Mouse (Mus musculus) heart, embryonic 15.5 days (tissue): ENCODE results near the gene Prdm16. TPM values are rescaled to one million over a fixed set of nuclear protein-coding genes. Genes with fewer than 3 reads are reported as not detected.

Experiments
- ATAC-seq: fragments of 200-750 bp; cut with Nextera tagmentation; replicated peaks from 2 replicates; pipeline ENCODE4 v1.8.0; 2017; ENCODE audit warnings: low read depth, moderate TSS enrichment; ENCODE audit not compliant: insufficient number of reproducible peaks, insufficient read depth, low FRiP score
- H3K27ac ChIP-seq: fragments of 300-500 bp; sonication (generic); 2 replicates; pipeline ENCODE4 v1.5.1; 2015; ENCODE audit warnings: mild to moderate bottlenecking, inconsistent platforms
- H3K27me3 ChIP-seq: fragments of 300-500 bp; sonication (generic); 2 replicates; pipeline ENCODE4 v1.6.1; 2015; ENCODE audit warnings: inconsistent platforms
- H3K36me3 ChIP-seq: fragments of 300-500 bp; sonication (generic); 2 replicates; pipeline ENCODE4 v1.6.1; 2015; ENCODE audit warnings: mild to moderate bottlenecking, inconsistent platforms
- H3K4me1 ChIP-seq: fragments of 300-500 bp; sonication (generic); replicated peaks from 2 replicates; pipeline ENCODE4 v1.6.1; 2015; ENCODE audit warnings: inconsistent platforms
- H3K4me2 ChIP-seq: fragments of 300-500 bp; sonication (generic); 2 replicates; pipeline ENCODE4 v1.6.1; 2015; ENCODE audit warnings: inconsistent platforms, mild to moderate bottlenecking, moderate library complexity
- H3K4me3 ChIP-seq: fragments of 300-500 bp; sonication (generic); 2 replicates; pipeline ENCODE4 v1.5.1; 2015; ENCODE audit warnings: mild to moderate bottlenecking, inconsistent platforms
- H3K9ac ChIP-seq: fragments of 300-500 bp; sonication (generic); 2 replicates; pipeline ENCODE4 v1.6.1; 2015; ENCODE audit warnings: mild to moderate bottlenecking, inconsistent platforms
- H3K9me3 ChIP-seq: fragments of 300-500 bp; sonication (generic); replicated peaks from 2 replicates; pipeline ENCODE4 v1.6.1; 2016; ENCODE audit warnings: inconsistent platforms
- WGBS: fragments of 180-500 bp; shearing (Covaris S2); methylation state at CpG from one replicate; pipeline ENCODE4 v1.1.7; 2015; ENCODE audit warnings: mixed read lengths; 5-methylcytosine and 5-hydroxymethylcytosine counted together
- polyA plus RNA-seq: library from polyadenylated mRNA; unstranded; fragments of >200 nt; fragmentation: Nextera tagmentation; extraction: Ambion mirVana; gene quantifications from 2 replicates; pipeline ENCODE4 v1.2.1, GENCODE M21; 2015

Prdm16 gene
- polyA plus RNA-seq, 1 experiment from 2014 or later, result 20.9 TPM

DNA sequence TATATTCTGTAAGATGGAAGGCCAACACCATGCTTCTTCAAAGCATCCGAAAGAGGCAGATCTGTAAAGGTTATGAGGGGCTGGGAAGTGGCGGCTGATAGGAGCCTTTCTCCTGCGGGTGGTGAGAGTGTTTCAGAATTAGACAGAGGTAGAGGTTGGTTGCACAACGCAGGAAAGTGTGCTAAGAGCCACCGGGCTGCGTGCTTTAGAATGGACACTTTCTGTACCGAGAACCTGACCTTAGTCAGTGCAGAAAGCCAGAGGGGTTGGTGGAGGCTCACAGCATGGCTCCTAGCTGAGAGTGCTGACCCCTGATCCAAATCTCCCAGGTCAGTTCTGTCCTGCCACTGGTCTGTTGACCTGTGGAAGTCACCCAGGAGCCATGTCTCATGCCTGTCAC is 106.3 kb downstream of the Prdm16 start:
- no peaks in the 10 kb centered on the region for H3K36me3 ChIP-seq
- no peak overlapping the region for H3K4me2 ChIP-seq
- H3K9me3 ChIP-seq, result no peaks in the 10 kb centered on the region
- no peaks in the 10 kb centered on the region for H3K27me3 ChIP-seq
- no peak overlapping the region for H3K9ac ChIP-seq
- H3K27ac ChIP-seq, result no peak overlapping the region
- no peak overlapping the region for H3K4me3 ChIP-seq
- WGBS, result 59% methylated on average over 7 of the region's 7 CpGs
- no peak for ATAC-seq
- peaks cover 45% of the 10 kb centered on the region for H3K4me1 ChIP-seq

DNA sequence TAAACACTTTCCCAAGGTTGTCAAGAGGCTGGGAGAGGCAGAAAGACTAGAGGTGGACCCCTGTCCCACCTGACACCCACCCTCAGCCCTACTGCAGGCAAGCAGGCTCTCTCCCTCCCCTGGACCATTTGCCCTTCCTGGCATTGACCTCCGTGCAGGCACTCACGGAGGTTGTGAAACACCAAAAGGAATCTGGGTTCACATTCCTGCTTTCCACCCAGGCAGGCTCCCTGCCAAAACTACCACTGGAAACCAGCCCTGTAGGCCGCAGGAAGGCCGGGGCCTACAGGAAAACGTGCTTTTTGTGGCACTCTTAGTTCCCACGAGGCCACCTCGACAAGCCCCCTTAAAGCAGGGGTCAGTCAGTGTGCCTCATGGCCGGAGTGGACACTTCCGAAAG is 109.2 kb downstream of the Prdm16 start:
- WGBS, result 23% methylated on average over 9 of the region's 9 CpGs
- no peak overlapping the region for H3K9ac ChIP-seq

DNA sequence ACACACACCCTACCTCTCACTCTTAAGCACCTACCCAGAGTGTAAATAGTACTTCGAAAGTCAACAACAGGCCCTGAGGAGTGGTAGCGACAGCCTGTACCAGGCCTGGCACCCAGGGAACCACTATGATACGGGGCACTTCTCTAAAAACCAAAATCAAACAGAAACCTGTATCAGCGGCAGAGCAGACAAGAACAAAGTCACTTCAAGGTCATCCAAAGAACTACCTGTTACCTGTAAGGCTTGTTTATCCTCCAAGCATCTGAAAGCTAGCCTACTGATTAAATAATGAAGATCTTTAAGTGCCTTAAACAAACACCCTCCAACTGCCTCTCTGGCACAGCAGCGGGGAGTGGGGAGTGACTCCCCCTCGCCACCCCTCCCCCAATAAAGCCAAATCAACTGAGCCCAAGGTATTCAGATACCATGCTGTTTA is 110.3 kb downstream of the Prdm16 start:
- WGBS, result 79% methylated on average over 6 of the region's 6 CpGs
- peak overlapping the region; percentile 79; the same call in 1 of the 2 replicates for H3K27ac ChIP-seq
- no peak for ATAC-seq

More for the DNA sequence above, 109.2 kb downstream of the Prdm16 start:
- H3K36me3 ChIP-seq, result no peaks in the 10 kb centered on the region
- H3K4me3 ChIP-seq, result no peak overlapping the region
- ATAC-seq, result peak; percentile 44; the same call in 1 of the 2 replicates
- H3K4me1 ChIP-seq, result peaks cover 53% of the 10 kb centered on the region
- H3K27ac ChIP-seq, result peak overlapping the region; percentile 79
- H3K9me3 ChIP-seq, result no peaks in the 10 kb centered on the region
- H3K27me3 ChIP-seq, result no peaks in the 10 kb centered on the region
- no peak overlapping the region for H3K4me2 ChIP-seq

DNA sequence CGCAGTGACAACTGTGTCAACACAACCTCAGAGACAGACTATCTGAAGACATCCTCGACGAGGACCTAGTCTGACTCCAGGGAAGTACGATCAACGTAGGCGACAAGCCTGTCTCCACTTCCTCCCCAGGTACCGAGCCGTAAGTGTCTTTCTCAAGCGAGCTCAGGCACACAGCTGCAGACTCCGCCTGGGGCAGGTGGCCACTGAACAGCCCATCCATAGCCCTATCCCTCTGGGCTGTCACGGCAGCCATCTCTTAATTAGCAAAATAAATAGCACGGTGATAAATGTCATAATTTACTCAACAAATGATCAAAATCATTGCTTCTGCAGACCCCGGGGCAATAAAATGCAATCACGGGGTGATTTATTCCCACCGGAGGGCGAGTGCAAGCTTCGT is 112.8 kb downstream of the Prdm16 start:
- WGBS, result 62% methylated on average over 17 of the region's 17 CpGs
- Histone ChIP-seq H3K36me3 (no peaks in the 10 kb centered on the region), H3K4me3 (no peak overlapping the region), H3K27me3 (no peaks in the 10 kb centered on the region), H3K9ac (no peak overlapping the region), H3K27ac (no peak overlapping the region), H3K4me2 (no peak overlapping the region), H3K9me3 (no peaks in the 10 kb centered on the region), H3K4me1 (peaks cover 65% of the 10 kb centered on the region)
- no peak for ATAC-seq

More for the DNA sequence above, 110.3 kb downstream of the Prdm16 start:
- no peaks in the 10 kb centered on the region for H3K36me3 ChIP-seq
- no peak overlapping the region for H3K4me2 ChIP-seq
- H3K9me3 ChIP-seq, result no peaks in the 10 kb centered on the region
- no peak overlapping the region for H3K9ac ChIP-seq
- H3K4me1 ChIP-seq, result peaks cover 60% of the 10 kb centered on the region
- no peak overlapping the region for H3K4me3 ChIP-seq
- H3K27me3 ChIP-seq, result no peaks in the 10 kb centered on the region

DNA sequence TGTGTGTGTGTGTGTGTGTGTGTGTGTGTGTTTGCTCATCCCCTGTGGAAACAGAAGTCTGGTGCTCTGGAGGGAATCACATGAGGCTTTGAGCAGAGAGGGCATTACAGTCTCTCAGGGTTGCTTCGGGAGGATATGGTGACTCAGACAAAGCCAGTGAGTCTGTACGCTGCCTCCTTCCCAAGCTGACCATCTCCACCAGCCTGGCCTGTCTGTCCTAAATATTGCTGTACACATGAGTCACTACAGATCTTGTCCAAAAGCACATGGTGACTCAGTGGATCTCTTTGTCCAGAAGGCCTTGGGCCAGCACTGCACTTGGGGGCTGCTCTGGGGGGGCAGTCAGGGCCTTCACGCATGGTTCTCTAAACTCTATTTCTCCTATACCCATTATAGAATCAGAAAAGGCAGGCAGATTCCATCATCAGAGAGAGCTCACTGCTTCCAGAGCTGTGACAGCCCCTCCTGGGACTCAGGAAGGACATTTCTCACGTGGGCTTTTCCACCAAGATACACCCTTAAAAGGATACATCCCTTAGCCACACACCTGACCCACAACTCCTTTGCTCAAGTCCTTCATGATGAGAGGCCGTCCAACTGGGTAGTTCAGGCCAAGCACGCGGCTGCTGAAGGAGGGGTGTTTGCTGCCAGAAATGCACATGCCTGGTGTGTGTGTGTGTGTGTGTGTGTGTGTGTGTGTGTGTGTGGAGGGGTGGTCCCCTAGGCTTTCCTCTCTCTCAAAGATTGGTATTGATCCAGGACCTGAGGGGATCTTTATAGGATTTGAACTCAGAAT is 114.6 kb downstream of the Prdm16 start:
- 67% methylated on average over 7 of the region's 7 CpGs for WGBS
- Histone ChIP-seq H3K36me3 (no peaks in the 10 kb centered on the region), H3K9me3 (no peaks in the 10 kb centered on the region), H3K4me1 (peaks cover 58% of the 10 kb centered on the region), H3K27ac (peak overlapping the region; percentile 67), H3K27me3 (no peaks in the 10 kb centered on the region), H3K9ac (peak overlapping the region; percentile 26; the same call in 1 of the 2 replicates), H3K4me3 (no peak overlapping the region), H3K4me2 (no peak overlapping the region)
- ATAC-seq, result no peak

DNA sequence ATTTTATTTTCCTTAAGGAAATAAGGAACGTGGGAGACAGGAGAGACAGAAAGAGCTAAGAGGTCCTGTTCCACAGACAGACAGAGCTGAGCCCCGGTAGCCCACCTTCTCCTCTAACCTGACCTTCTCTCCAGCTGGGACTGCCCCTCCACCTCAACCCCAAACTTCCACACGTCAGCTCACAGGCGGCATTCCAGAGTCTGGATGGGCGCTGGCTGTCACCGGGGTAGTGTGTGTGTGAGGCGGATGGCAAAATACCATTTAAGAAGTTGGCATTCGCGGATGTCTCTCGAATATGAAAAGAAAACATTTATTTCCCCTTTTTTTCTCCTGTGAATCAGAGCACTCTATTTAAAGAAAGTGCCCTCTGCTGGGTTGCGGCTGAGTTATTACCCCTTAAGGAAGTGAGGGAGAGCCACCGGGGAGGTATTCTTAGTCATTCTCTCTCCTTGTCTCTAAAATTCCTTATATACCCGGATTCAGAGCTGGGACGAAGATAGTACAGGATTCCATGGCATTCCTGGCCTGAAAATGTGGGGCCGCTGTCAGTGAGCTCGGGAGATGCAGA is 117.1 kb downstream of the Prdm16 start:
- H3K9me3 ChIP-seq, result no peaks in the 10 kb centered on the region
- no peak overlapping the region for H3K4me3 ChIP-seq
- ATAC-seq, result no peak
- no peaks in the 10 kb centered on the region for H3K36me3 ChIP-seq
- H3K4me1 ChIP-seq, result peaks cover 60% of the 10 kb centered on the region
- WGBS, result 33% methylated on average over 16 of the region's 16 CpGs
- H3K4me2 ChIP-seq, result peak overlapping the region; percentile 18; the same call in 1 of the 2 replicates
- peak overlapping the region; percentile 29; the same call in 1 of the 2 replicates for H3K9ac ChIP-seq
- H3K27ac ChIP-seq, result peak overlapping the region; percentile 69
- no peaks in the 10 kb centered on the region for H3K27me3 ChIP-seq

DNA sequence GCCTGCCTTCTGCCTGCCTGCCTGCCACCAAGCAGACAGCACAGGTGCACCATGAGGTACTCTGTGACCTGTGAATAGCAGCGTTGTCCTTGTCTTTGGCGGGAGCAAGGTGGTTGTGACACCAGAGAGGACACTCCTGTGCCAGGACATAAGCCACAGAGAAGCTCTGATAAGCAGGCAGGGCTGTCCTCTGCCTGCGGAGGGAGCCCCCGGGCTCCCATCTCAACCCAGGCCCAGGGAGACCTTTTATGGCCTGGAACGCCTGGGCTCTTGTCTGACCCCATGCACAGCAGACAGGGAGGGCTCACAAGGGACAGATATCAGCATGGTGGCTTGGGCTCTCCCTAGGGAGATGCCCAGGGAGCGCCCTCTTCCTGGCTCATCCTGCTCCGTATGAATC is 118.7 kb downstream of the Prdm16 start:
- no peak overlapping the region for H3K9ac ChIP-seq
- H3K4me2 ChIP-seq, result no peak overlapping the region
- no peaks in the 10 kb centered on the region for H3K36me3 ChIP-seq
- no peak overlapping the region for H3K4me3 ChIP-seq
- no peak for ATAC-seq
- peaks cover 55% of the 10 kb centered on the region for H3K4me1 ChIP-seq
- H3K27me3 ChIP-seq, result no peaks in the 10 kb centered on the region
- H3K27ac ChIP-seq, result no peak overlapping the region; the same call in 1 of the 2 replicates
- no peaks in the 10 kb centered on the region for H3K9me3 ChIP-seq
- WGBS, result 62% methylated on average over 7 of the region's 7 CpGs

DNA sequence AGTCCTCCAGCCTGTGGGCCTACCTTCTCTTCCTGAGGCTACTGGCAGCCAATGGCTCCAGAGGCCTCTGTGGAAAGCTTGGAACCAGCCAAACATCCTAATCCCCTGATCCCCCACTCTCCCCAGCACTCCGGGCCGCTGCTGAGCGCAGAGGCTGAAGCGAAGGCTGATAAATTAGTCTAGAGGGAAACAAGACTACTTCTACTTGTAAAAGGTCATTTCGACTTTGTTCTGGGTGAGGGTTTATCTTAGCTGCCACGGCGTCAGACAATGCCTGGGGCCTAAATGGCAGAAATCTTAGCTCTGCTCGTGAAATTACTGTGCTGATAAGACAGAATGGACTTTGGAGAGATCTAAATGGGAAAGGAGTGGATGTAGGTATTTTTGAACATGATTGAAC is 120.2 kb downstream of the Prdm16 start:
- Histone ChIP-seq H3K9me3 (no peaks in the 10 kb centered on the region), H3K27ac (peak overlapping the region; percentile 75), H3K27me3 (0 out of 2 replicates have a peak, but pooled peaks cover 3% of the 10 kb centered on the region), H3K4me1 (peaks cover 52% of the 10 kb centered on the region), H3K9ac (peak overlapping the region; percentile 27; the same call in 1 of the 2 replicates), H3K4me2 (no peak overlapping the region), H3K36me3 (no peaks in the 10 kb centered on the region), H3K4me3 (no peak overlapping the region)
- ATAC-seq, result no peak
- 26% methylated on average over 8 of the region's 8 CpGs for WGBS

DNA sequence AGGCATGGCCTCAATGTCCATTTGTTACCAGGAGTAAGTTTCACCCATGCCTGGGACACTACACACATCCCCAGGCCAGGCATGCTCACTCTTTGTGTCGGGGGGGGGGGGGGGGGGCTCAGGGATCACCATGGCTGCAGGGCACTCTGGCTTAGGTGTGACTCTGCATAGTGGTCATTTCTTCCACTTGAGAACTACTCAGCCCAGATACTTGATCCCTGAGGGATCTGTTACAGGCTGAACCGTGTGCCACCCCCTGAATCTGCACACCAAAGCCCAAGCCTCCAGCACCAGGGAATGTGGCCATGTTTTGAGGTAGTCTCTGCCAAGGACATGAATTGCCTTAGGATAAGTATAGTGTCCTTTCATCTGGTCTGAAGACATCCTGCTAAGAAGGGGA is 123.0 kb downstream of the Prdm16 start:
- 62% methylated on average over 2 of the region's 2 CpGs for WGBS
- no peak overlapping the region for H3K9ac ChIP-seq
- H3K27ac ChIP-seq, result no peak overlapping the region
- H3K4me3 ChIP-seq, result no peak overlapping the region
- H3K4me1 ChIP-seq, result peaks cover 50% of the 10 kb centered on the region
- 0 out of 2 replicates have a peak, but pooled peaks cover 3% of the 10 kb centered on the region for H3K27me3 ChIP-seq
- H3K4me2 ChIP-seq, result no peak overlapping the region
- no peaks in the 10 kb centered on the region for H3K9me3 ChIP-seq
- no peaks in the 10 kb centered on the region for H3K36me3 ChIP-seq
- ATAC-seq, result no peak

DNA sequence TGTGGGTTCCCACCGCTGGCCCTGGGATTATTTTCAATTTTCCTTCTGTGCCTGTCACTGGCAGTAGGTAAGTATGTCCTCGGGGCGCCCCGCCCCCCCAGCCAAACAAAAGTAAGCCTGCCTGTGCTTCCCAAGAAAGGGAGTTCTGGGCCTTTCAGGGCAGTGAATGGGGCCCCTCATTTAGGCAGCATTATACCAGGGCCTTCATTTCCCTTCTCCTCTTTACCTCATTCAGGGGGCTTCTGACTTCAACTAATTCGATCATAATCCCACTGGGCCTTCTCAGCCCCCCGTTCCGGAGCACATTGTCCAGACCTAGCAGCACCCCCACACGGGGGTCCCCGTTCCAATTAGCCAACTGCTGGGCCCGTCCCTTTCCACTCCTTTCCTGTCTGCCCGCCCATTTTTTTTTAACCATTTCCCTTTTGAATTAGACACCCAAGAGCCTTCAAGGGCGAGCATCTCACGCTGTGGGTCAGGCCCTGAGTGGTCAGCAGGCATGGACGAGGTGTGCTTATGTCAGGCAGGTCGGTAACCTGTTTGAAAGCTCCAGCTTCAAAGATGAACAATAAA is 124.1 kb downstream of the Prdm16 start:
- Histone ChIP-seq H3K4me3 (no peak overlapping the region), H3K27me3 (0 out of 2 replicates have a peak, but pooled peaks cover 10% of the 10 kb centered on the region), H3K27ac (no peak overlapping the region), H3K9ac (no peak overlapping the region), H3K4me2 (no peak overlapping the region), H3K4me1 (peaks cover 50% of the 10 kb centered on the region), H3K9me3 (no peaks in the 10 kb centered on the region), H3K36me3 (no peaks in the 10 kb centered on the region)
- 64% methylated on average over 15 of the region's 15 CpGs for WGBS
- ATAC-seq, result no peak

DNA sequence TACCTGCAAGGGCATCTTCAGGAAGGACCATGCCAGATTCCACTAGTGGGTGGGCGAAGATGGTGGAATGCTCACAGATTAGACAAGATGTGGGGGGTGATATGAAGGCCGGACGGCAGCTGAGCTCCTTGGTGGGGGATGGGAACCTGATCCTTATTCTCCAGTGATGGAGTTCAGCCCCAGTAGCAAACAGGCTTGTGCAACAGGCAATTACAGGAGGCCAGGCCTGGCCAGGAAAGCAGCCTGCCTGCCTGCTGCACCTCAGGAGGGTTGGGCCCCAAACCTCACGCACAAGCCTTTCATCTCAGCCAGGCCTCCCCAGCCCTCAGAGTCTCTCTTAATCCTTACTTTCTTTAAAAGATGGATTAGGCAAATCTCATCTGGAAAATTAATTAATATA is 124.9 kb downstream of the Prdm16 start:
- H3K4me3 ChIP-seq, result no peak overlapping the region
- H3K4me2 ChIP-seq, result no peak overlapping the region
- H3K9ac ChIP-seq, result no peak overlapping the region
- 0 out of 2 replicates have a peak, but pooled peaks cover 10% of the 10 kb centered on the region for H3K27me3 ChIP-seq
- H3K4me1 ChIP-seq, result peaks cover 54% of the 10 kb centered on the region
- 54% methylated on average over 4 of the region's 4 CpGs for WGBS
- H3K9me3 ChIP-seq, result no peaks in the 10 kb centered on the region
- no peak for ATAC-seq
- H3K27ac ChIP-seq, result no peak overlapping the region; the same call in 1 of the 2 replicates
- no peaks in the 10 kb centered on the region for H3K36me3 ChIP-seq
